Mouse (Mus musculus): ENCODE data around the gene Inip. TPM values are rescaled to one million over a fixed set of nuclear protein-coding genes. Genes with fewer than 3 reads are reported as not detected.

Gene Inip
- polyA plus RNA-seq (2016; fragmentation: Nextera tagmentation; extraction: Ambion mirVana), result 77.5 and 78.5 TPM in 2 replicates

DNA sequence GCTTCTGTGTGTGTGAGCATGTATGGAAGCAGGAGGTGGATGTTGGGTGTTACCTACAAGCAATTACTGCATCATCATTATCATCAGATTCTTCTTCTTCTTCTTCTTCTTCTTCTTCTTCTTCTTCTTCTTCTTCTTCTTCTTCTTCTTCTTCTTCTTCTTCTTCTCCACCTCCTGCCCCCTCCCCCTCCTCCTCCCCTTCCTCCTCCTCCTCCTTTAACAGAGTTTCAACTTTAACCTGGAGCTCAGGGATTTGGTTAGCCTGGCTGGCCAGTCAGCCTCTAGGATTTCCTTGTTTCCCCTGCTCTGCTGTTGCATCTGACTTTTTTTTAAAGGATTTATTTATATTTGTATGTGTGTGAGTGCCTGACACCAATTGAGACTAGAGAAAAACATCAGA lies at the start of gene Inip:
Gene Inip (minus strand): TSS at position 101 of the 400 bp plus-strand sequence.
- Histone ChIP-seq H3K27me3 (no peaks in the 10 kb centered on the region), H3K36me3 (no peaks in the 10 kb centered on the region), H3K27ac (no peak within 1 kb of the TSS), H3K9me3 (no peaks in the 10 kb centered on the region), H3K4me3 (replicated peaks) (no peak within 1 kb of the TSS), H3K9ac (replicated peaks) (no peak within 1 kb of the TSS), H3K4me1 (replicated peaks) (peaks cover under 1% of the 10 kb centered on the region; the same call in 1 of the 2 replicates), H3K4me2 (no peak within 1 kb of the TSS)
- no peak for ATAC-seq (ENCODE audit: insufficient number of reproducible peaks, insufficient read depth, low FRiP score, low TSS enrichment, low read depth)

DNA sequence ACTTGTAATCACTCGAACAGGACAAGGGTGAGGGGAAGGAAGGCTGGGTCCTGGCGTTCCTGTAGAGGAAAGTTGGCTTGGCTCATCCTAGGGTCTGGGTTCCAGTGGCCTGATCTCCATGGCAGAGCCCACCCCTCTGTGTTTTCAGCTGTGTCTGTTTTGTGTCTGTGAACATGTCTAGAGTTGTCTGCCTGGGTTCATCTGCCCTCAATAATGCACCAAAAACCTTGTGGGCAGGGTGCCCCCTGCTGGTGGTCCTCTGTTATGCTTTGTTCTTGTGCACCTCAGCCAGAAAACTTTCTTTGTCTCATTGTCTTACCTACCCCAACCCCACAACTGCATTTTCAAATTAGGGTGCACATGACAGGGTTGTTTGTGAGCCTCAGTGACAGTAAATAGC lies 48.8 kb upstream of the Inip start:
- H3K4me1 ChIP-seq (replicated peaks), result no peaks in the 10 kb centered on the region
- no peak for ATAC-seq (ENCODE audit: insufficient number of reproducible peaks, insufficient read depth, low FRiP score, low TSS enrichment, low read depth)
- no peak overlapping the region for H3K27ac ChIP-seq
- H3K27me3 ChIP-seq, result no peaks in the 10 kb centered on the region
- 60% methylated on average over 2 of the region's 2 CpGs for WGBS
- H3K9ac ChIP-seq (replicated peaks), result no peak overlapping the region
- H3K9me3 ChIP-seq, result no peaks in the 10 kb centered on the region
- no peak overlapping the region for H3K4me2 ChIP-seq
- H3K4me3 ChIP-seq (replicated peaks), result no peak overlapping the region
- peaks cover 10% of the 10 kb centered on the region; the same call in 1 of the 2 replicates for H3K36me3 ChIP-seq

DNA sequence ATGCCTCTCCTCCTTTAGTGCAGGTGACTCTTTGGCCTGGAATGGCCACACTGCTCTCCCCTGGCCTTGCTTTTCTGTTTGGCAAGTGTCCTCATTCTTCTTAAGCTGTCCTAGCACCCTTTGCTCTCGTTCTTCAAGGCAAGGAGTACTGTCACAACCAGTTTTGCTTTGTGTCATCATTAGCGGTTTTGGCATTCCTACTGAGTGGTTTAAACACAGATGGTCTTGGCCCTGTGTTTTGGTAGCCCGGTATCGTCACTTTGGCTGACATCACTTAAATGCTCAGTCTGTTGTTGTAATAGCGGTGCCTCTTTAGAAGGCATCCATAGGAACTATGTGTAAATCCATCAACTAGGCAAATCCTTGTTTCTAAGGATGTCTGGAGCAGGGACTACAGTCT lies 46.1 kb upstream of the Inip start:
- H3K4me2 ChIP-seq, result no peak overlapping the region
- ATAC-seq (ENCODE audit: insufficient number of reproducible peaks, insufficient read depth, low FRiP score, low TSS enrichment, low read depth), result no peak
- H3K4me3 ChIP-seq (replicated peaks), result no peak overlapping the region
- WGBS, result 87% methylated on average over 5 of the region's 5 CpGs
- H3K9me3 ChIP-seq, result no peaks in the 10 kb centered on the region
- no peak overlapping the region for H3K27ac ChIP-seq
- H3K27me3 ChIP-seq, result no peaks in the 10 kb centered on the region
- peaks cover 10% of the 10 kb centered on the region; the same call in 1 of the 2 replicates for H3K36me3 ChIP-seq
- H3K4me1 ChIP-seq (replicated peaks), result peaks cover 20% of the 10 kb centered on the region
- H3K9ac ChIP-seq (replicated peaks), result no peak overlapping the region

DNA sequence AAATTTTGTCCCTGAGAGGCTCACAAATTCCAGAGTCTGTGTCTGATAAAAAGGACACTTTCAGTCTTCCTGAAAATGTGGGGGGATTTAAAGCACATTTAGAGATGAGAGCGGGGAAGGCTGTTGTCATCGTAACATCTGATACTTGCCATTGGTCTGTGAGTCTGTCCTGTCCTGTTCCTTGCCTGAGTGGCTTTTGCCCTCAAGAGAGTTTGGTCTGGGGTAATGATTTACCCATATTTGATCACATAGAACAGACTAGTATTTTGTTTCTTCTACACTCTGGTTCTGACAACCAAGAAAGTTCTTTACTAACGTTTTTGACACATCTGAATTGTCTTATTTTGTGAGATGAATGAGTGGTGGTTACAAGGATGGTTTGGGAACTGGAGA lies 43.9 kb upstream of the Inip start:
- peaks cover 10% of the 10 kb centered on the region; the same call in 1 of the 2 replicates for H3K36me3 ChIP-seq
- no peak overlapping the region for H3K4me2 ChIP-seq
- H3K27me3 ChIP-seq, result no peaks in the 10 kb centered on the region
- no peak overlapping the region for H3K9ac ChIP-seq (replicated peaks)
- H3K27ac ChIP-seq, result no peak overlapping the region
- peaks cover 24% of the 10 kb centered on the region for H3K4me1 ChIP-seq (replicated peaks)
- ATAC-seq (ENCODE audit: insufficient number of reproducible peaks, insufficient read depth, low FRiP score, low TSS enrichment, low read depth), result no peak
- no peaks in the 10 kb centered on the region for H3K9me3 ChIP-seq
- WGBS, result 95% methylated on average over 3 of the region's 3 CpGs
- H3K4me3 ChIP-seq (replicated peaks), result no peak overlapping the region

DNA sequence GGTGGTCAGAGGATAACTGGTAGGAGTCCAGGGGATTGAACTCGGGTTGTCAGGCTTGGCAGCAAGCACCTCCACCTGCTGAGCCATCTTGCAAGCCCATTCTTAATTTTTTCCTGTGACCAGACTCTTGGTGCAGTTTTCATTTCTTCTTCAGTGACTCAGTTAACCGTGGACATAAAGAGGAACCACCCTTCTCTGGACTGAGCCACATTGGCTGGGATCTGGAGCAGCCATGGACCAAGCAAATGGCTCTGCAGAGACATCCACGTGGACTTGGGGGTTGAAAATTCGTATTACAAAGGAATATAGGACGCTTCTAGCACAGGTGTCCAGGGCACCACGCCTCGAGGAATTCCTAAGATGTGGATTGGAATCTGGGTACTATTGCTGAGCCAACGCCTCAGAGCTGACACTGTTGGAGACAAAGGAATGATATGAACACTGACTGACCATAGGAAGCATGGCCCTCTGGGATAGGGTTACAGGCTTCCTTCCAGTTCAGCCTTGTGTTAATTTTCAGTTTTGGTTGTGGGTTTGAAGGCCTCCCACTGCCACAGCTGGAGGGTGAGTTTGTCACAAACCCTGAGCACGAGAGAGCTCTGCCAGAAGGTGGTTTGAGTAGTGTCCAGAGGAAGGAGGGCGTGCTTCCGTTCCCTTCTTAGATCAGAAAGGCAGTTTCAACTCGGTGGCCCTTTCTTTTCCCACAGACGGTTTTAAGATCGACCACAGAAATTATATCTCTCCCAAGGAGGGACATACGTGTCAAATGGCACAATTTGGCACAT lies 43.3 kb upstream of the Inip start:
- Histone ChIP-seq H3K27ac (no peak overlapping the region), H3K4me3 (replicated peaks) (no peak overlapping the region), H3K9ac (replicated peaks) (no peak overlapping the region), H3K4me1 (replicated peaks) (peaks cover 24% of the 10 kb centered on the region), H3K27me3 (no peaks in the 10 kb centered on the region), H3K9me3 (no peaks in the 10 kb centered on the region), H3K36me3 (peaks cover 10% of the 10 kb centered on the region; the same call in 1 of the 2 replicates), H3K4me2 (no peak overlapping the region)
- WGBS, result 84% methylated on average over 15 of the region's 15 CpGs
- no peak for ATAC-seq (ENCODE audit: insufficient number of reproducible peaks, insufficient read depth, low FRiP score, low TSS enrichment, low read depth)

DNA sequence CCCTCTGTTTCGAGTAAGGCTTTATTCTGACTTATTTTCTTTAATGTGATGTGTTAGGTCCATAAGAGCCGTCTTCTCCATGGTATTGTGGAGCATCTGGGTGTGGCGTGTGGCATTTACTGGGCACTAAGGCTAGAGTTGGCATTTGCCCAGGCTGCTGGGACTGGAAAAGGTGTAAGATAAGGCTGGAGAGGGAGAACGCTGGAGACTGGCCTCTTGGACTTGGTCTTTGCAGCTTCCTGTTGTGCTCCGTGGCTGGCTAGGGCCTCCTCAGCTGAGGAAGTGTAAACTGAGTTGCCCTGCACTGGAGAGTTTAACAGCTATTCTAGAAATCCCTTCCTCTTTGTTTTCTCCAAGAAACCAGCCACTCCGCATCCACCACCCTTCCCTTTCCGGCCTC lies 36.3 kb upstream of the Inip start:
- no peaks in the 10 kb centered on the region for H3K36me3 ChIP-seq
- no peak overlapping the region for H3K4me2 ChIP-seq
- no peak overlapping the region for H3K9ac ChIP-seq (replicated peaks)
- WGBS, result 75% methylated on average over 7 of the region's 7 CpGs
- no peaks in the 10 kb centered on the region for H3K27me3 ChIP-seq
- H3K9me3 ChIP-seq, result no peaks in the 10 kb centered on the region
- no peak overlapping the region for H3K27ac ChIP-seq
- H3K4me1 ChIP-seq (replicated peaks), result peaks cover 6% of the 10 kb centered on the region; the same call in 1 of the 2 replicates
- no peak for ATAC-seq (ENCODE audit: insufficient number of reproducible peaks, insufficient read depth, low FRiP score, low TSS enrichment, low read depth)
- H3K4me3 ChIP-seq (replicated peaks), result no peak overlapping the region

DNA sequence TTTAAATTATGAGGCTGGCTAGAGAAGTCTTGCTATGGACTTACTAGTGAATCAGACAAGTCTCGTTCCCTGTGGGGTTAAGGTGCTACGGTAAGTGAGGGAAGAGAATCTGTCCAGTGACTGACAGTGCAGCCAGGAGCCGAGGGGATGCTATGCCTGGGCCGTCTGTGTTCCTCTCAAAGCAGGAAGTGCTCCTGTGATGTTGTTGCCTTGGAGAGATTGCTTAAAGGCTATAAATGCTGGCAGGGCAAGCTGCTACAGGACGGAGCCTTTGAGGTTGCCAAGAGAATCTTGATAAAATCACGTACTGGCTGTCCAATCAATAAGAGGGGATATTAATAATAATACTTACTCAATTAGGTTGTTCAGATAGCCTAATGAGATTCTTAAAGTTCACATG lies 31.4 kb upstream of the Inip start:
- ATAC-seq (ENCODE audit: insufficient number of reproducible peaks, insufficient read depth, low FRiP score, low TSS enrichment, low read depth), result no peak
- H3K9me3 ChIP-seq, result no peaks in the 10 kb centered on the region
- H3K36me3 ChIP-seq, result no peaks in the 10 kb centered on the region
- H3K4me2 ChIP-seq, result no peak overlapping the region
- H3K4me3 ChIP-seq (replicated peaks), result no peak overlapping the region
- H3K27me3 ChIP-seq, result no peaks in the 10 kb centered on the region
- H3K9ac ChIP-seq (replicated peaks), result no peak overlapping the region
- 53% methylated on average over 6 of the region's 6 CpGs for WGBS
- no peak overlapping the region for H3K27ac ChIP-seq
- H3K4me1 ChIP-seq (replicated peaks), result no peaks in the 10 kb centered on the region

DNA sequence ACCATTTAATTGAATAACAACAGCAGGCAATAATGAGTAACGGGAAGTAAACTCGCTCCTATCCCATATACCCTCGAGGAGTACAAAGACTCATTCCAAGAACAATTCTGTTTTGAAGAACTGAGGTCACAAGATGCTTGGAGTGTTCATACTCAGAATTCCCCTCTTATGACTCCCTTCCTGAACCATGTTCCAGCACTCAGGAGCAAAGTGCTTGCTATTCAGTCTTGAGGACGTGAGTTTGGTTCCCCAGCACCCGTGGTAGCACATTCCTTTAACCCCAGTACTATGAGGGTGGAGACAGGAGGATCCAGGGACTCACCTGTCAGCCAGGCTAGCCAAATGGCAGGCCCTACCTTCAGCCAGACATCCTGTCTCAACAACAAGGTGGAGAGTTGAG lies 29.6 kb upstream of the Inip start:
- Histone ChIP-seq H3K4me3 (replicated peaks) (no peak overlapping the region), H3K27ac (no peak overlapping the region), H3K36me3 (no peaks in the 10 kb centered on the region), H3K4me2 (no peak overlapping the region), H3K9ac (replicated peaks) (no peak overlapping the region), H3K27me3 (no peaks in the 10 kb centered on the region), H3K9me3 (no peaks in the 10 kb centered on the region), H3K4me1 (replicated peaks) (no peaks in the 10 kb centered on the region)
- WGBS, result 82% methylated on average over 5 of the region's 5 CpGs
- ATAC-seq (ENCODE audit: insufficient number of reproducible peaks, insufficient read depth, low FRiP score, low TSS enrichment, low read depth), result no peak

DNA sequence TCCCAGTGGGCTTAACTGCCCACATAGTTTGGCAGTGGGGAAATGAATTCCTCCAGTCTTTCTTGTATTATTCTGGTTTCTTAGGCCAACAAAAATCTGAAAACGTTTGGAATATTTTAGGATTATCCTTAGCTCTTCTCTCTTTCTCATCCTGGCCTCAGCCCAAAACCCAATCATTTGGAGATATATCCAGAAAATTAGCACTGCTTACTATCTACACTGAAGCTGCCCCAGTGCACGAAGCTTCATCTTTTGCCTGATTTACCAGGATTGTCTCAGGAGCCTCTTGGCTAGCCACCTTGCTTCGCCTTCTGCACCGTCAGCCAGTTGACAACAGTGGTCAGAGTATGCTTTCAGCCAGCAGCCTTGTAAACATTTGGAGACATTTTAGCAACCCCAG lies 27.7 kb upstream of the Inip start:
- H3K27me3 ChIP-seq, result no peaks in the 10 kb centered on the region
- no peak overlapping the region for H3K9ac ChIP-seq (replicated peaks)
- H3K4me3 ChIP-seq (replicated peaks), result no peak overlapping the region
- H3K27ac ChIP-seq, result no peak overlapping the region
- no peak overlapping the region for H3K4me2 ChIP-seq
- ATAC-seq (ENCODE audit: insufficient number of reproducible peaks, insufficient read depth, low FRiP score, low TSS enrichment, low read depth), result no peak
- H3K4me1 ChIP-seq (replicated peaks), result no peaks in the 10 kb centered on the region
- 81% methylated on average over 4 of the region's 4 CpGs for WGBS
- H3K36me3 ChIP-seq, result no peaks in the 10 kb centered on the region
- no peaks in the 10 kb centered on the region for H3K9me3 ChIP-seq

DNA sequence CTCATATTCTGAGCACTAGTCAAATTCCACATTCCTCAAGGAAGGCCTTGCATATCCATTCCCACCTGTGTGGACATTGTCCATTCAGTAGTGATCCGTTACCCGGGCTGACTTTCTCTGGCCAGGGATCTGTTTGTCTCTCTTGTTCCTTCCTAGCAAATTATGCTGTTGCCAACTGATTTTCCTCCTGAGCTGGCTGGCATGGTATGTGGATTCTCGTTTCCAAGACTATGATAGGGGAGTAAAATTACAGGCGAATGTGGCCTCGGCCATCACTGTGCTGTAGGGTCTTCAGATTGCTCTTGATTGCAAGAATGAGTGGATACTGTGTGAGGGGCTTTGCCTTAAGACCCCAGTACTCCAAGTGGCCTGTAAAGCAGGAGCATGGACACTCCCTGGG lies 25.0 kb upstream of the Inip start:
- Histone ChIP-seq H3K27me3 (no peaks in the 10 kb centered on the region), H3K9ac (replicated peaks) (no peak overlapping the region), H3K27ac (no peak overlapping the region), H3K4me1 (replicated peaks) (no peaks in the 10 kb centered on the region), H3K9me3 (no peaks in the 10 kb centered on the region), H3K36me3 (no peaks in the 10 kb centered on the region), H3K4me2 (no peak overlapping the region), H3K4me3 (replicated peaks) (no peak overlapping the region)
- ATAC-seq (ENCODE audit: insufficient number of reproducible peaks, insufficient read depth, low FRiP score, low TSS enrichment, low read depth), result no peak
- 90% methylated on average over 5 of the region's 5 CpGs for WGBS

DNA sequence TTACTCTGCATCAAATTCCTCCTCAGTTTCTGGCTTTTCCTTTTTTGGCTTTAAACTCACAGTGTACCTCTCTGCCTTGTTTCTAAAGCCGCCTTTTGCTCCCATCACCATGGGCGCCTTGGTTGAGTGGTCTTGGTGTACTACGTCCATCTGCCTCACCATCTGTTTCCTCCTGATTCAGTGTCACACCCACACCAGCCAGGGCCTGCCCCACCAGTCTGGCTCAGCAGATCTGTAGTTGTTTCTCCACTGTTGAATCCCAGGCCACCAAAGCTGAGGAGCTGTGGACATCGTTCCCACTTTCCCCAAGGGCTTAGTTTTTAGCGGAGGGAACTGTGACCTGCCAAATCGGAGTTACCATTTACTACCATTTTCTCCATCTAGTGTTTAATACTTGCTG lies 24.2 kb upstream of the Inip start:
- Histone ChIP-seq H3K4me3 (replicated peaks) (no peak overlapping the region), H3K9me3 (no peaks in the 10 kb centered on the region), H3K9ac (replicated peaks) (no peak overlapping the region), H3K27me3 (no peaks in the 10 kb centered on the region), H3K27ac (no peak overlapping the region), H3K4me2 (no peak overlapping the region), H3K36me3 (no peaks in the 10 kb centered on the region), H3K4me1 (replicated peaks) (no peaks in the 10 kb centered on the region)
- no peak for ATAC-seq (ENCODE audit: insufficient number of reproducible peaks, insufficient read depth, low FRiP score, low TSS enrichment, low read depth)
- 81% methylated on average over 6 of the region's 6 CpGs for WGBS

DNA sequence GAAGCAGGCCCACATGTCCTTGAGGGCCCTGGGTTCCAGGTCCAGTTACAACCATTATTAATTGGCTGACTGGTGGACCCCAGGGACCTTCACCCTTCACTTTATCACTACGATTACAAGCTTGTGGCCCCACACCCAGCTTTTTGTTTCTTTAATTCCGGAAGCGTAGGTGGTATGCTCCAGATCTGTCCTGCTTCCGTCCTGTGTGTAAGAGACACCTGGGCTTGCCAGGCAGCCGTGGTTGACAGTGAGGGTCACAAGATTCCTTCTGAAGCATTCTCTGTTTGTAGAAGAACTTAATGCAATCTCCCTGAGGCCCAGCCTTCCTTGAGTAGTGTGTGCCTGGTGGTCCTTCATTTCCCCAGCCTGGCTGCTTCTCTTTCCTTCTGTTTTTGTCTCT lies 23.5 kb upstream of the Inip start:
- 86% methylated on average over 5 of the region's 5 CpGs for WGBS
- no peak overlapping the region for H3K4me2 ChIP-seq
- H3K36me3 ChIP-seq, result no peaks in the 10 kb centered on the region
- H3K27ac ChIP-seq, result no peak overlapping the region
- H3K9ac ChIP-seq (replicated peaks), result no peak overlapping the region
- H3K4me1 ChIP-seq (replicated peaks), result no peaks in the 10 kb centered on the region
- H3K4me3 ChIP-seq (replicated peaks), result no peak overlapping the region
- H3K9me3 ChIP-seq, result no peaks in the 10 kb centered on the region
- no peak for ATAC-seq (ENCODE audit: insufficient number of reproducible peaks, insufficient read depth, low FRiP score, low TSS enrichment, low read depth)
- H3K27me3 ChIP-seq, result no peaks in the 10 kb centered on the region

All from limb, embryonic 12.5 days (tissue).